Mouse (Mus musculus): ENCODE measurements around the gene Sh2d6. TPM values are rescaled to one million over a fixed set of nuclear protein-coding genes. Genes with fewer than 3 reads are reported as not detected.

The Sh2d6 gene
- total RNA-seq, 2 experiments from 2014 or later, result 0.49 to 0.56 TPM

DNA sequence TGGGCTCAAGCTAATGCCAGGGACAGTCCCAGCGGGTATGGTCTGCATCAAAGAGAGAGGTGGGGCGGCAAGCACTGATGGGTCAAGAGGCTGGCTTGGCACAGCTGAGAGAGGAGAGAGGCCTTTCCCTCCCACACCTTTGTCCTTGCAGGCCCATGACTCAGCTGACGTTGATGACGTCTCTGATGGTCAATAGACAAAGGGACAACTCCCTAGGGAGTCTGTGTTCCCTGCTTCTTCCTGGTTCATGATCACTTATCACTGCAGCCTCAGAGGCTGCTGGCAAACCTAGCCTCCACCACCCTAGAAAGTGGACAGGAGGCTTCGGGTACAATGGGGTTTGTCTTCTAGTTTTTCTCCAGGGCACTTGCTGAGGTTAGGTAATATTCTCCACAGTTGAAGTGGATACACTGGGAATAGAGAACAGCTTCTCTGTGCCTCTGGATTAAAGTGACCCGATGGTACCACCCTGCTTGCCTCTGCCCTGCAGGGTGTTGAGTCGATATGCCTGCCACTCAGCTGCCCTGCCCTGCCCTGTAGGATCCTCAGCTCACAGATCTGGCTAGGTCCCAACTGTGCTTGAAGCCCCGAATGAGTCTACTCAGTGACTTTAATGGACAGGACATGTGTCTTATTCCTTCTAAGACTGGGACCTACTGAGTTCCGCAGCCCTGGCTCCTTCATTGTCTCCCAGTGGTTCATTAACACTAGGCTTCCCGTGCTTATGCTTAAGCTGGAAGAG lies 7.1 kb upstream of the Sh2d6 start:
- no peak overlapping the region for H3K4me3 ChIP-seq
- TF ChIP-seq CTCF (conservative IDR thresholded peaks at IDR 0.05), result no peak
- peak overlapping the region; percentile 20; the same call in 1 of the 2 replicates for H3K27ac ChIP-seq
- DNase-seq (ENCODE audit: low spot score in 2 of 2), result no peak

DNA sequence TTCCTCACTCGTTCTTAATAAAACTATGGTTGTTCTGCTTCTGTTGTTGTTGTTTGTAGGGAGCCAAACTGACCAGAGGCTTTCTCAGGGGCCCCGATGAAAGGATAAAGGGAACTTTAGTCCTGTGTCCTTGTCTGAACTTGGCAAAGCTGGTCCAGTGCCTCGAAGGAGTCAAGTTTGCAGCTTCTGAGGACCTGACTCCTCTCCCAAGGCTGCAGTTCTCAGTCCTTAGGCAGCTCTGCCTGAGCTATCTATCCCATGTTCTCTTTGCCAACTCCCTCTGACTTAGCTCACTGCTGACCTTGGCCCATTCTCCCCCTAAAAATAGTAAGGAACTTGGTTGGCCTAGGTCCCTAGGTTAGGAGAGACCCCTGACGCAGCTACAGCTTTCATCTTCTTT lies 5.6 kb upstream of the Sh2d6 start:
- no peak for TF ChIP-seq CTCF (conservative IDR thresholded peaks at IDR 0.05)
- no peak for DNase-seq (ENCODE audit: low spot score in 2 of 2)
- Histone ChIP-seq H3K27ac (no peak overlapping the region), H3K4me3 (no peak overlapping the region)

DNA sequence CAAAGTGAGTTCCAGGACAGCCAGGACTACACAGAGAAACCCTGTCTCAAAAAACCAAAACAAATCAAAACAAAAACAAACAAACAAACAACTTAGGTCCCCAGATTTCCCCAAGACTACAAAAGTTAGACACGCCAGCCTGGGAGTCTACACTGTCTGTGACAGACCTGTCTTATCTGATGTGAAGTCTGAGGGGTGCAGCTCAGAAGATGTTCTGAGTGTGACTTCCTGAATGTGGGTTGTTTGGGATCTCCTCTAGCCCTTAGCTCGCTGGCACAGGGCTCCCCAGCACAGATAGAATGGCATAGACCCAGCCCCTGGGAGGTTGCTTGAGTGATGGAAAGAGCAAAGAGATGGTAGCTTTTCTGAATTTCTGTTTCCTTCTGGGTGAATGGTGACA lies 2.7 kb upstream of the Sh2d6 start:
- TF ChIP-seq CTCF (conservative IDR thresholded peaks at IDR 0.05), result no peak
- no peak for DNase-seq (ENCODE audit: low spot score in 2 of 2)
- Histone ChIP-seq H3K4me3 (no peak overlapping the region), H3K27ac (no peak overlapping the region)

DNA sequence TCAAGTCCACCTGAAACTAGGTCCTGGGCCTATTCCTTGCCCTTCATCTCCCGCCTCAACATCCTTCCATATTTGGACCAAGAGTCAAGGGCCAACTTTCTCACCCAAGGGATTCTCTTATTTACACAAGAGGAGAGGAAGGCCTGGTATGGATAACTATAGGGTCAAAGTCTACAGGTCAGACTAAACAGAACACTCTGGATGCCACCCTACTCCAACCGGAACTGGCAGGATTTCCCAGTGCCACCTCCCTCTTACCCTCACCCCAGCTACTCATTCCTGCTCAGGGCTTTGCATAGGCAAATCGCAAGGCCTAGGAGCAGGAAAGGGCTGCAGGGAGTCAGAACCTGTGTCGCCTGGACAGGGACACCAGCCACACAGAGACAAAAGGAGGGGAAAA lies 1.7 kb upstream of the Sh2d6 start:
- no peak for TF ChIP-seq CTCF (conservative IDR thresholded peaks at IDR 0.05)
- Histone ChIP-seq H3K4me3 (no peak overlapping the region), H3K27ac (no peak overlapping the region)
- DNase-seq (ENCODE audit: low spot score in 2 of 2), result no peak

DNA sequence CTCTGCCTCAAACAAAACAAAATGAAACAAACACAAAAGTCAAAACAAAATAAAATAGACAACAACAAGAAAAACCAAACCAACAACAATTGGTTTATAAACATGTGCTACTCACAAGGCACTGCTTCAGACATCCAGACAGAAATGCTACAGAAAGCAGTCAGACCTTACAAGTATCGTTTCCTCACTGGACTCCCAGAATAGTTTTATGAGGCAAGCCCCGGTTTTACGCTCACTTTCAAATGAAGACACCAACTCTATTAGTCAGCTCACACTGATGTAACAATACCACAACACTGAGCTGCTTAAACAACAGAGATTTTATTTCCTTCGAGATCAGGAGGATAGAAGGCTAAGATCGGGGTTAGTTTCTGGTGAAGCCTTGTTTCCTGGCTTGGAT lies 781 bp upstream of the Sh2d6 start:
- no peak for DNase-seq (ENCODE audit: low spot score in 2 of 2)
- Histone ChIP-seq H3K27ac (no peak overlapping the region), H3K4me3 (no peak overlapping the region)
- TF ChIP-seq CTCF (conservative IDR thresholded peaks at IDR 0.05), result no peak

DNA sequence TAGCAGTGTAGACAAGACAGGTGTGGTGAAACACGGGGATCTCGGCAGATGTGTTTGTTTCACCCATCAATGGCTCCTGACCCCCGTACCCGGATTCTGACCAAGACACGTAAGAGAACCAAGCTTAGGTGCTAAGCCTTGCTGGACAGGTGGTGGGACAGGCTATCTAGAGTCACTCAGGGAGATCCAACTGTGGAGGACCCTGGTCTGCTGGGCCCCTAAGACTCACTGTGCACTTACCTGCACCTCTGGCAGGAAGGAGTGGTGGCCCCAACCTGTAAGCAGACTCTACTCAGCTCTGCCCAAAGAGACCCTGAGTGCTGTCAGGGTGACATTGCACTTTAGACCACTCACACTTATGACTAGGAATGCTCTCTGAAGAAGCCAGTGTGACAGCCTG lies 603 bp downstream of the Sh2d6 start:
- H3K27ac ChIP-seq, result 0 out of 2 replicates have a peak overlapping the region, but pooled peaks have one; percentile 86
- no peak for DNase-seq (ENCODE audit: low spot score in 2 of 2)
- no peak for TF ChIP-seq CTCF (conservative IDR thresholded peaks at IDR 0.05)
- no peak overlapping the region for H3K4me3 ChIP-seq

DNA sequence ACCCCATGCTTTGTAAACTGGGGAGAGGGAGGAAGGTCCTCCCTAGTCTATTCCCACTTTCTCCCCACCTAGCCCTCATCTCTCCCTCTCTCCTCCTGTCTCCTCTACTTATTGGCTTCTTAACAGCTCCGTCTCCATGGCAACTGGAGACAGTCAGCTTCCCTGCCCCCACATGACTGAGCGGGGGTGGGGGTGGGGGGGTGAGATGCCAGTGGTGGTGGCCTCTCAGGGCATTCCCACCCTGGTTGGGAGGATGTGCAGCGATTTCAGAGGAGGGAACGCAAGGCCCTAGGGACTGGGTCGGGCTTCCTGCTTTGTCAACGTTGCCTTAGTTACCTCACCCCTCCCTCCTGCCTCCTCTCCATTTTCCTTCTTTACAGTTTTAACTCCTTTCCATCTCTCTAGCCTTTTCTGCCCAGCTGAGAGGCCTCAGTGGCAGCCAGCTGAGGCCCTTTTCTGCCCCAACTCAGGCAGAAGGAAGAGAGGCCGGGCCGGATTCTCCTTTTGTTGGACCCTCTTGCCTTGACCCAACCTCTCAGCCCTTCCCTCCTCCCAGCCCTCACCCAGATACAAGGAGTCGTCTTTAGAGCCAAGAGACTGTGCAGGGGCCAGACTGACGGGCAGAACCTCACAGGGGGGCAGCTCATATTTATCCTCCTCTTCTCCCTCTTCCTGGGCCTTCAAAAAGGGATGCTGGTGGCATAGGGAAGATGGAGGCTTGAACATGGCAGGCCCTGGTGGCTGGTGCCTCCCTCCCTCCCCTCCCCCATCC lies 1.4 kb downstream of the Sh2d6 start:
- H3K4me3 ChIP-seq, result no peak overlapping the region
- H3K27ac ChIP-seq, result peak overlapping the region; percentile 86
- no peak for TF ChIP-seq CTCF (conservative IDR thresholded peaks at IDR 0.05)
- DNase-seq (ENCODE audit: low spot score in 2 of 2), result peak in 1 of 2 experiments; percentile 68

DNA sequence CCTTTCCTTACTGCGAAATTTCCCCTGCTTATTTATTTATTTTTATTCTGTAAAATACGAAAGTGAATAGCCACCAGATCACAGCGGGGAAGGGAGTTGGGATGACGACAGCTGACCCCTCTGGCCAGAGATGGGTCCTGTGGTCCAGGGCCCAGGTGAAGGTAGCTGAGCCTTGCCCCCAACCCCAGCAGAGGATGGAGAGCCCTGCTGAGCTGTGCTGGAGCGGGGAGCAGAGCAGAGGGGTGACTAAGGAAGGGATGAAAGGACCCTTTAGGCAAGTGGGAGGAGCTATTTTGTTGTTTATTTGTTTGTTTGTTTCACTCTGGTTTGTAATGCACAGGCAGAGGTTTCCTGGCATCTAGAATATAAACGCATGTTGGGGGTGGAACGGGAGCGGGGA lies 2.2 kb downstream of the Sh2d6 start:
- no peak overlapping the region for H3K4me3 ChIP-seq
- TF ChIP-seq CTCF (conservative IDR thresholded peaks at IDR 0.05), result no peak
- peak overlapping the region; percentile 86 for H3K27ac ChIP-seq
- no peak for DNase-seq (ENCODE audit: low spot score in 2 of 2)

DNA sequence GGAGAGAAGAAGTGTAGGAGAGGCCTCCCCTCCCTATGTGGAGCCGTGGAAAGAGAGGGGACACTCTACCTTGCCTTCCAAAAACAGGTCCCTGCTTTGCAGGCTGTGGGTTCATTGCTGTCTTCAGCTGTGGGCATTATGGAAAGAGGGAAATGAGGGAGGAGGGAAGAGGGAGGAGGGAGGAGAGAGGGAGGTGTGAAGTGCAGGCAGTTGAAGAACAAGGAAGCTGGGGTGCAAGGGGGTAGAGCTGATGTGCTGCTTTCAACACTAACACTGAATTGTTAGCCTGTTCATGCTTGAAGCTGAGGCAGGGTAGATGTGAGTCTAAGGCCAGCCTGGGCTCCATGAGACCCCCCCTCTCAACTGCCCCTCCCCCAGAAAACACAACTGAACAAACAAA lies 2.7 kb downstream of the Sh2d6 start:
- TF ChIP-seq CTCF (conservative IDR thresholded peaks at IDR 0.05), result no peak
- DNase-seq (ENCODE audit: low spot score in 2 of 2), result no peak
- peak overlapping the region; percentile 86; the same call in 1 of the 2 replicates for H3K27ac ChIP-seq
- H3K4me3 ChIP-seq, result no peak overlapping the region

DNA sequence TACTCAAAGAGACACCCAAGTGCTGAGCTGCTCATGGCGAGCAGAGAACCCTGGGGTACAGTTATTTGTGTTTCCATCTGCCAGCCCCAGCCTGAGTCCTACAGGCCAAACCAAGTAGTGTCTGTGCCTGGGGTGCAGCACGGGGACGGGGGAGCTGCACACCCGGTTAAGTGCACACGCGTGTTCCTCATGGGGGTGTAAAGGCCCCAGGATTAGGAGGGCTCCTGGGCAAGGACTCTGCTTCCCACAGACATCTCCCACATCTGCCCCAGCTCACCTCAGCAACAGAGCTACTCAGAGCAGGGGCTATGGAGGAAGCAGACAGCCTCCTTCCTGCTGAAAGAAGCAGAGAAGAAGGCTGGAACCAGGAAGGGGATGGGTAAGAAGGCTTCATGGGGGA lies 5.9 kb downstream of the Sh2d6 start:
- no peak overlapping the region for H3K4me3 ChIP-seq
- no peak for DNase-seq (ENCODE audit: low spot score in 2 of 2)
- 0 out of 2 replicates have a peak overlapping the region, but pooled peaks have one; percentile 23 for H3K27ac ChIP-seq
- peak; percentile 30; the same call in 1 of the 2 replicates for TF ChIP-seq CTCF (conservative IDR thresholded peaks at IDR 0.05)

DNA sequence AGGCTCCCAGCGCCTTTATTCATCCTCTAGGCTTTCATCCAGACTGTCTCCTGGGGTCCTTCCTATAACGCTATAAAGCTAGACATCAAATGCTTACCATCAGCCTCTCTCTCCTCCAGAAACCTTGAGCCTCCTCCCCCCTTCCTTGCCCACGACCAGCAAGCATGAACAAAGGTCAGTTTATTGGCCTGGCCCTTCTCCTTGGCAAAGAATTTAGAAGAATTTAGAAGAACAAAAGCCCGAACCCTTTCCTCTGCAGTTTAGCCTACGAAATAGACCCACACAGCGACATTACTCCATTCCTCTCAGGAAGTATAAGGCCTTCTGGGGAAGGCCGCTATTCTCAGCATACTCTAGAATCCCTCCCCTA lies 8.5 kb downstream of the Sh2d6 start:
- TF ChIP-seq CTCF (conservative IDR thresholded peaks at IDR 0.05), result no peak
- H3K4me3 ChIP-seq, result peak overlapping the region; percentile 26
- no peak for DNase-seq (ENCODE audit: low spot score in 2 of 2)
- peak overlapping the region; percentile 97 for H3K27ac ChIP-seq

DNA sequence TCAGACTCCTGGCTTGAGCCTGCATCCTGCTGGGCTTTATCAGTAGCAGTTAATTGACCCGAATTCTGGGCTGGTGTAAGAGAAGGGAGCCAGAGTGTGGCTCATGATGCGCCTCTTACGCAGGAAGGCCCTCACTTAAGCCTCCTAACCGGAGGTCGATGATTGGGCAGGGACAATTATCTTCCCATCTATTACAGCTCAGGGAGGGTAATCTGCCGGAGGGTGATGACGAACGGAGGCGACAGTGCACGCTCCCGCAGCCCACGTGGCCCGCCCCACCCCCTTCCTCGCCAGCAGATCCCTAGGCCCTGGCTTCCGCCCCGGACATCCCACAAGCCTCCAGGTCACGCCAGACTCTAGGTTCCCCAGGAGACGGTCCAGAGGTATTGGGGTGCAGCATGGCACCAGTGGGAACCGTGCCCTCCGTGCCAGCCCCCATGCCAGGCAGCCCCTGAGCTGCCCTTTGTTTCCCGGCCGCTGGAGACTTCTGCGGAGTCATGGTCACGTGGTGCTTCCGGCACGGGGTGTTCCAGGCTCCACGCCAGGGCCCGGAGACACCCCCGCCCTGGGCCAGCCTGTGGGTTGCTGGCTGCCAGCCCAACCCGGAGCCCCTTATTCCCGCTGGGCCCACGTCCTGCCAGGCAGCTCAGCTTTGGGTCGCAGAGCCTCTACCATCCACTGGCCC lies 9.0 kb downstream of the Sh2d6 start:
- TF ChIP-seq CTCF (conservative IDR thresholded peaks at IDR 0.05), result no peak
- DNase-seq (ENCODE audit: low spot score in 2 of 2), result peak; percentile 87 to 88

More for the DNA sequence above, 9.0 kb downstream of the Sh2d6 start:
- H3K4me3 ChIP-seq, result peak overlapping the region; percentile 26
- peak overlapping the region; percentile 97 for H3K27ac ChIP-seq

Measured in layer of hippocampus, adult 2 months (tissue).